Mouse (Mus musculus) olfactory bulb, adult 2 months (tissue): ENCODE data around the gene Gm11020.
"Not testable (repeated sequence)": the region's sequence is repeated elsewhere in the genome, so short reads cannot be mapped to it uniquely, and the experiment has no call there.

Experiments used
- CTCF ChIP-seq: fragments of 200-500 bp; IDR thresholded peaks from 2 replicates; pipeline ENCODE4 v1.5.1; 2012; ENCODE audit warnings: low read depth, mild to moderate bottlenecking, low read length, moderate library complexity; ENCODE audit not compliant: insufficient read depth
- POLR2A ChIP-seq: fragments of 200-500 bp; IDR thresholded peaks from 2 replicates; pipeline ENCODE4 v1.6.1; 2012; ENCODE audit warnings: mild to moderate bottlenecking, low read depth, low read length, moderate library complexity; ENCODE audit not compliant: insufficient read depth

DNA sequence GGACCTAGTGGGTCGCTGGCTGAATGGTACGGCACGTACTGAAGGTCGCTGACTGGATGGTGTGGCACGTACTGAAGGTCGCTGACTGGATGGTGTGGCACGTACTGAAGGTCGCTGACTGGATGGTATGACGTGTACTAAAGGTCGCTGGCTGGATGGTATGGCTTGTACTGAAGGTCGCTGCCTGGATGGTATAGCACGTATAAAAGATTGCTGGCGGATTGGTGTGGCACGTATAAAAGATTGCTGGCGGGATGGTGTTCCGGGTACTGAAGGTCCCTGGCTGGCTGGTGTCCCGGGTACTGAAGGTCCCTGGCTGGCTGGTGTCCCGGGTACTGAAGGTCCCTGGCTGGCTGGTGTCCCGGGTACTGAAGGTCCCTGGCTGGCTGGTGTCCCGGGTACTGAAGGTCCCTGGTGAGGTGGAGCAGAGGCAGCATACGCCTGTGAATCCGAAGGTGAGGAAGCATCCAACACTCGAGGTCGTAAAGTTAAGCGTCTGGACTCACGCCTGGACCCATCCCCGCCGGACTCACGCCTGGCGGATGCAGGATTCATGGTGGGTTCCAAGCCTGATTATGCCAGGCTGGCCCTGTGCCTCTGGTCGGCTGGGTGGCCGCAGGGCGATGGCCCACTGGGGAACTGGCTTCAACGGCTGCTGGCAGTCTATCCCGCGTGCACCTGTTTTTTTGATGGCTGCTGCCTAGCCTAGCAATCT, 11.8 kb upstream of the Gm11020 start, which contains the start of the genes Gm45711 and Cmtm1:
- not testable (repeated sequence) for TF ChIP-seq CTCF, POLR2A
